Mouse (Mus musculus): Measurements from ENCODE around the gene Ddx18. TPM values are rescaled to one million over a fixed set of nuclear protein-coding genes. Genes with fewer than 3 reads are reported as not detected.

Gene Ddx18
- total and polyA plus RNA-seq, 3 experiments, result 62.8 to 198 (median 69.7) TPM

DNA sequence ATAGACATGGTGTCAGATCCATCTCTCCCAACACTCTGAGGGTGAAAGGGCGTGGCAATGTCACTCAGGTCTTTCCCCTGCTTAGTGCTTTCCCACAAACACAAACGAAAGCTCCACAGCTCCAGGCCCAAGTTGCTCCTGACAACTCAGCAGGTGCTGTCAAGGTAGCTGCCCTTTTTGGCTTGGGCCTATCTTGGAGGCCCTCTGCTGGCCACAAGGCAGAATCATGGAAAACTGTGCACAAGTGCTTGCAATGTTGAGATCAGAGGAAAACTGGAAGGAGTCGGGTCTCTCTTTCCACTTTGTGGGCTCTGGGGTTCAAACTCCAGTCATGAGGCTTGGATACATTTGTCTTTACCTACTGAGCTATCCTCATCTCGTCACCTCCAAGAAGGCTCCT is 18.3 kb downstream of the Ddx18 start:
- no peak for DNase-seq (ENCODE audit: extremely low read depth)
- H3K9me3 ChIP-seq (replicated peaks; ENCODE audit: low read length), result no peaks in the 10 kb centered on the region
- TF ChIP-seq CHD2 (IDR thresholded peaks at IDR 0.05; ENCODE audit: low read length), result no peak
- peak; percentile 14 to 57; a peak in 2 of 4 replicates for TF ChIP-seq CTCF (conservative IDR thresholded peaks at IDR 0.05 in 1 of 2, IDR thresholded peaks at IDR 0.05 in 1 of 2; ENCODE audit: low read depth in 2 of 2, low read length in 2 of 2)
- no peak for TF ChIP-seq JUN (IDR thresholded peaks at IDR 0.05; ENCODE audit: insufficient read depth, low read depth, low read length)
- peak; percentile 27 for TF ChIP-seq RAD21 (IDR thresholded peaks at IDR 0.05; ENCODE audit: low read depth, low read length)
- TF ChIP-seq SMC3 (IDR thresholded peaks at IDR 0.05; ENCODE audit: low read depth, low read length), result peak; percentile 41; the same call in 1 of the 2 replicates
- no peak overlapping the region for H3K4me2 ChIP-seq (ENCODE audit: insufficient read depth, low read depth, poor library complexity, severe bottlenecking)
- peaks cover 26 to 49% of the 10 kb centered on the region in 2 experiments for H3K36me3 ChIP-seq (replicated peaks in 1 of 2; ENCODE audit: control insufficient read depth in 1 of 2, insufficient read depth in 1 of 2, low read length in 1 of 2)
- dilution Hi-C loops (cut with MboI; ENCODE audit: extremely low pct_ligation_motif_present, extremely low pct_unique_long_range_greater_than_20kb, low sequenced_read_pairs) (no loop called here), in situ Hi-C loops (cut with MboI; ENCODE audit: low pct_ligation_motif_present, low pct_unique_long_range_greater_than_20kb, low sequenced_read_pairs) (no loop called here)
- H3K4me3 ChIP-seq (replicated peaks in 1 of 3; ENCODE audit: low read depth in 2 of 3, low read length in 2 of 3, poor library complexity in 1 of 3), result no peak overlapping the region
- no peak overlapping the region for H3K9ac ChIP-seq (ENCODE audit: insufficient read depth, low read depth)
- H3K27ac ChIP-seq (ENCODE audit: insufficient read depth, low read depth), result no peak overlapping the region
- no peaks in the 10 kb centered on the region for H3K79me2 ChIP-seq (replicated peaks; ENCODE audit: control insufficient read depth, extremely low read depth, insufficient read depth, poor library complexity, severe bottlenecking)
- H3K27me3 ChIP-seq (replicated peaks), result no peaks in the 10 kb centered on the region
- H3K4me1 ChIP-seq (ENCODE audit: control insufficient read depth in 1 of 2, insufficient read depth in 2 of 2), result no peaks in the 10 kb centered on the region

DNA sequence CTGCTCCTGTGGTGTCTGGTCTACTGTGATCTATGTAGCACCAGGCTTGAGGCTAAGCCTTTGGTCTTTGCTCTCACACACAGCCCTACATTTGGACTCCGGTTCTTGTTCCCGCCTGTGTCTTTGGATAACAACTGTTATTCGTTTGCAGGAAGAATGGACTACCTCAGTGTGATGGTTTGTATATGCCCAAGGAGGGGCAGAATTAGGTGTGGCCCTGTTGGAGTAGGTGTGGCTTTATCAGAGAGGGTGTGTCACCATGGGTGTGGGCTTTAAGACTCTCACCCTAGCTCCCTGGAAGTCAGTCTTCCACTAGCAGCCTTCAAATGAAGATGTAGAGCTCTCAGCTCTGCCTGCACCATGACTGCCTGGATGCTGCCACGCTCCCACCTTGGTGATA is 19.1 kb downstream of the Ddx18 start:
- no peak for TF ChIP-seq JUN (IDR thresholded peaks at IDR 0.05; ENCODE audit: insufficient read depth, low read depth, low read length)
- TF ChIP-seq NELFE (IDR thresholded peaks at IDR 0.05; ENCODE audit: low read depth, low read length), result no peak
- no peak for TF ChIP-seq GABPA (IDR thresholded peaks at IDR 0.05; ENCODE audit: insufficient replicate concordance, low read depth, low read length)
- no peak for TF ChIP-seq KAT2A (IDR thresholded peaks at IDR 0.05; ENCODE audit: insufficient replicate concordance, low read length)
- no peak for TF ChIP-seq UBTF (IDR thresholded peaks at IDR 0.05; ENCODE audit: low read depth, low read length)
- TF ChIP-seq BHLHE40 (IDR thresholded peaks at IDR 0.05; ENCODE audit: low read depth, low read length), result no peak
- TF ChIP-seq MXI1 (IDR thresholded peaks at IDR 0.05; ENCODE audit: low read depth, low read length), result no peak
- no peak for TF ChIP-seq TCF12 (IDR thresholded peaks at IDR 0.05; ENCODE audit: low read depth, low read length)
- TF ChIP-seq MEF2A (IDR thresholded peaks at IDR 0.05; ENCODE audit: borderline replicate concordance, low read depth, low read length), result no peak
- no peak for TF ChIP-seq TBP (conservative IDR thresholded peaks at IDR 0.05; ENCODE audit: low read depth, low read length)
- TF ChIP-seq NRF1 (IDR thresholded peaks at IDR 0.05; ENCODE audit: low read depth, low read length), result no peak

More for the DNA sequence above, 19.1 kb downstream of the Ddx18 start:
- in situ Hi-C loops (cut with MboI; ENCODE audit: low pct_ligation_motif_present, low pct_unique_long_range_greater_than_20kb, low sequenced_read_pairs), result no loop called here
- DNase-seq (ENCODE audit: extremely low read depth), result no peak
- Histone ChIP-seq H3K4me2 (ENCODE audit: insufficient read depth, low read depth, poor library complexity, severe bottlenecking) (no peak overlapping the region), H3K27ac (ENCODE audit: insufficient read depth, low read depth) (no peak overlapping the region), H3K4me3 (replicated peaks in 1 of 3; ENCODE audit: low read depth in 2 of 3, low read length in 2 of 3, poor library complexity in 1 of 3) (no peak overlapping the region), H3K4me1 (ENCODE audit: control insufficient read depth in 1 of 2, insufficient read depth in 2 of 2) (no peaks in the 10 kb centered on the region), H3K9me3 (replicated peaks; ENCODE audit: low read length) (no peaks in the 10 kb centered on the region), H3K79me2 (replicated peaks; ENCODE audit: control insufficient read depth, extremely low read depth, insufficient read depth, poor library complexity, severe bottlenecking) (no peaks in the 10 kb centered on the region), H3K9ac (ENCODE audit: insufficient read depth, low read depth) (no peak overlapping the region), H3K27me3 (replicated peaks) (no peaks in the 10 kb centered on the region), H3K36me3 (replicated peaks in 1 of 2; ENCODE audit: control insufficient read depth in 1 of 2, insufficient read depth in 1 of 2, low read length in 1 of 2) (peaks cover 20 to 43% of the 10 kb centered on the region in 2 experiments)
- dilution Hi-C loops (cut with MboI; ENCODE audit: extremely low pct_ligation_motif_present, extremely low pct_unique_long_range_greater_than_20kb, low sequenced_read_pairs), result no loop called here

Measured in CH12.LX (cell line).